Mouse (Mus musculus) cortical plate, adult 2 months (tissue): Measurements from ENCODE around the gene B9d2. TPM values are rescaled to one million over a fixed set of nuclear protein-coding genes. Genes with fewer than 3 reads are reported as not detected.

Experiments
- H3K27ac ChIP-seq: fragments of 200-500 bp; 2 replicates; pipeline ENCODE4 v1.5.1; 2012; ENCODE audit warnings: low read length, control low read depth, inconsistent platforms; ENCODE audit not compliant: insufficient read depth
- H3K4me1 ChIP-seq: fragments of 200-500 bp; 2 replicates; pipeline ENCODE4 v1.6.1; 2011; ENCODE audit warnings: low read length; ENCODE audit not compliant: control insufficient read depth, insufficient read depth
- H3K4me3 ChIP-seq: fragments of 200-500 bp; 2 replicates; pipeline ENCODE4 v1.5.1; 2011; ENCODE audit warnings: mild to moderate bottlenecking, low read length, control low read depth; ENCODE audit not compliant: insufficient read depth
- CTCF ChIP-seq: fragments of 200-500 bp; IDR thresholded peaks from 2 replicates; pipeline ENCODE4 v1.5.1; 2011; ENCODE audit warnings: mild to moderate bottlenecking, control low read depth, low read length; ENCODE audit not compliant: insufficient read depth; ENCODE audit errors: extremely low read depth
- POLR2A ChIP-seq: fragments of 200-500 bp; IDR thresholded peaks from 2 replicates; pipeline ENCODE4 v1.6.1; 2011; ENCODE audit warnings: mild to moderate bottlenecking, low read length, control low read depth; ENCODE audit not compliant: insufficient read depth; ENCODE audit errors: extremely low read depth
- polyA plus RNA-seq: library from polyadenylated mRNA; depleted of rRNA; stranded (reverse); fragments of >200 nt; gene quantifications from 2 replicates; pipeline ENCODE4 v1.2.3, GENCODE M21; 2012; rRNA removed

B9d2 gene
- polyA plus RNA-seq, 1 experiment, result 42.4 TPM

GRCm38 (mm10) chr7:25727800-25728199, 47.2 kb downstream of the B9d2 start:
- no peaks in the 10 kb centered on the region for H3K4me1 ChIP-seq
- TF ChIP-seq POLR2A (no peak), CTCF (no peak)

DNA sequence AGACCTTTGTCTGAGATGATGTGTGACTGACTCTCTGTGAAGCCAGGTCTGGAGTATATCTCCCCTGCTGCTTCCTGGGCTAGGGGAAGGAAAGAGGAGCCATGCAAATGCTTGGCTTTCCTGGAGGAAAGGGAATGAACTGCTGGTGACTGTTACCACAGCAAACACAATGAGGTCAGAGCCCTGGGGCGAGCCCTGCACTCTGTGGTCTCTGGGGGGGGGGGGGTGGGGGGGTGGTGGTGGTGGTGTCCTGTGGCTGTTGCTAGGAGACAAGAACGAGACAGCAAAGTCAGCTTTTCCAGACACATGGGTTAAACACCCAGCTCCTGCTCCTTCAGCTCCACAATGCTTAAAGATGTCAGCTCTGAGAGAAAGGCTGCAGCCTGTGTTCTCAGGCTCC, 48.8 kb downstream of the B9d2 start:
- H3K4me3 ChIP-seq, result no peak overlapping the region
- H3K4me1 ChIP-seq, result no peaks in the 10 kb centered on the region
- H3K27ac ChIP-seq, result no peak overlapping the region
- no peak for TF ChIP-seq CTCF
- no peak for TF ChIP-seq POLR2A

More at GRCm38 (mm10) chr7:25727800-25728199, 47.2 kb downstream of the B9d2 start:
- Histone ChIP-seq H3K4me3 (no peak overlapping the region), H3K27ac (no peak overlapping the region)

GRCm38 (mm10) chr7:25729862-25730261, 49.3 kb downstream of the B9d2 start:
- Histone ChIP-seq H3K4me3 (no peak overlapping the region), H3K27ac (no peak overlapping the region), H3K4me1 (no peaks in the 10 kb centered on the region)
- TF ChIP-seq CTCF, result no peak
- no peak for TF ChIP-seq POLR2A

- H3K4me1 ChIP-seq, result no peaks in the 10 kb centered on the region
- no peak for TF ChIP-seq POLR2A
- TF ChIP-seq CTCF, result no peak
- H3K27ac ChIP-seq, result no peak overlapping the region
- no peak overlapping the region for H3K4me3 ChIP-seq
Measured at GRCm38 (mm10) chr7:25731294-25732055, 50.9 kb downstream of the B9d2 start.

DNA sequence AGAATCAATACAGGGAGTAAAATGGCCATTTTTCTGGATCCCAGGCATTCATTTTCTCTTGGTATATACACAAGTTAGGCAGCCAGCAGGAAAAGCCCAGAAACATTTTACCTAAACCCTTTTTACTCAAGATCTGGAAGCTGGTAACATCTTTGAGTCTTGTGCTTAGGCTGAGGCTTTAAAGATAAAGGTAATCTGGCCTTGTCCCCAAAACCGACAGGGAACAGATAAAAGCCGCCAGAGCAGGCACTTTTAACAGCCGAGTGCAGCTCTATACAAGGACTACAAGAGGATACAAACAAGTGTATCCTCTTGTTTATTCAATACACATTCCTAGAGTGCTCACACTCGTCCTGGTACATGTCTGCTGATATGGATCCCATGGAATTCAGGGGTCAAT, 54.4 kb downstream of the B9d2 start:
- TF ChIP-seq CTCF, result no peak
- TF ChIP-seq POLR2A, result no peak
- Histone ChIP-seq H3K27ac (no peak overlapping the region), H3K4me3 (no peak overlapping the region), H3K4me1 (no peaks in the 10 kb centered on the region)

Other genes with a start within 250 kb of the B9d2 start
- 4.7 and 5.1 TPM in 2 replicates for gene Ceacam1, start 203.2 kb upstream of the B9d2 start, polyA plus RNA-seq
- 0.27 and 0.38 TPM in 2 replicates for gene Ceacam2, start 140.9 kb upstream of the B9d2 start, polyA plus RNA-seq
- not detected in 2 replicates for gene Erich4, start 64.9 kb upstream of the B9d2 start, polyA plus RNA-seq
- gene Dmac2, start 61.4 kb upstream of the B9d2 start, polyA plus RNA-seq, result 76.8 and 79.1 TPM in 2 replicates
- gene B3gnt8, start 54.1 kb upstream of the B9d2 start, polyA plus RNA-seq, result 0.42 and 0.73 TPM in 2 replicates
- gene Bckdha, start 21.8 kb upstream of the B9d2 start, polyA plus RNA-seq, result 63.7 and 66.1 TPM in 2 replicates
- 31.3 and 31.5 TPM in 2 replicates for gene Exosc5, start 21.6 kb upstream of the B9d2 start, polyA plus RNA-seq
- 30.3 and 37.6 TPM in 2 replicates for gene Tmem91, start 5.6 kb upstream of the B9d2 start, polyA plus RNA-seq
- 5.6 and 6.2 TPM in 2 replicates for gene Tgfb1, start 6.2 kb downstream of the B9d2 start, polyA plus RNA-seq
- gene Ccdc97, start 38.3 kb downstream of the B9d2 start, polyA plus RNA-seq, result 57.9 and 58.5 TPM in 2 replicates
- 36.7 and 37.6 TPM in 2 replicates for gene Hnrnpul1, start 74.0 kb downstream of the B9d2 start, polyA plus RNA-seq
- gene Axl, start 107.9 kb downstream of the B9d2 start, polyA plus RNA-seq, result 33.5 and 34.4 TPM in 2 replicates
- gene Cyp2s1, start 136.1 kb downstream of the B9d2 start, polyA plus RNA-seq, result 4.1 and 4.9 TPM in 2 replicates
- gene Cyp2b10, start 216.8 kb downstream of the B9d2 start, polyA plus RNA-seq, result 0.04 TPM in 1 of 2 replicates, not detected in the other